Mouse (Mus musculus): Measurements from ENCODE around the gene Cxcl5. TPM values are rescaled to one million over a fixed set of nuclear protein-coding genes. Genes with fewer than 3 reads are reported as not detected.

Cxcl5 gene
- polyA plus RNA-seq (2012; rRNA removed), result 0.41 and 0.45 TPM in 2 replicates

DNA sequence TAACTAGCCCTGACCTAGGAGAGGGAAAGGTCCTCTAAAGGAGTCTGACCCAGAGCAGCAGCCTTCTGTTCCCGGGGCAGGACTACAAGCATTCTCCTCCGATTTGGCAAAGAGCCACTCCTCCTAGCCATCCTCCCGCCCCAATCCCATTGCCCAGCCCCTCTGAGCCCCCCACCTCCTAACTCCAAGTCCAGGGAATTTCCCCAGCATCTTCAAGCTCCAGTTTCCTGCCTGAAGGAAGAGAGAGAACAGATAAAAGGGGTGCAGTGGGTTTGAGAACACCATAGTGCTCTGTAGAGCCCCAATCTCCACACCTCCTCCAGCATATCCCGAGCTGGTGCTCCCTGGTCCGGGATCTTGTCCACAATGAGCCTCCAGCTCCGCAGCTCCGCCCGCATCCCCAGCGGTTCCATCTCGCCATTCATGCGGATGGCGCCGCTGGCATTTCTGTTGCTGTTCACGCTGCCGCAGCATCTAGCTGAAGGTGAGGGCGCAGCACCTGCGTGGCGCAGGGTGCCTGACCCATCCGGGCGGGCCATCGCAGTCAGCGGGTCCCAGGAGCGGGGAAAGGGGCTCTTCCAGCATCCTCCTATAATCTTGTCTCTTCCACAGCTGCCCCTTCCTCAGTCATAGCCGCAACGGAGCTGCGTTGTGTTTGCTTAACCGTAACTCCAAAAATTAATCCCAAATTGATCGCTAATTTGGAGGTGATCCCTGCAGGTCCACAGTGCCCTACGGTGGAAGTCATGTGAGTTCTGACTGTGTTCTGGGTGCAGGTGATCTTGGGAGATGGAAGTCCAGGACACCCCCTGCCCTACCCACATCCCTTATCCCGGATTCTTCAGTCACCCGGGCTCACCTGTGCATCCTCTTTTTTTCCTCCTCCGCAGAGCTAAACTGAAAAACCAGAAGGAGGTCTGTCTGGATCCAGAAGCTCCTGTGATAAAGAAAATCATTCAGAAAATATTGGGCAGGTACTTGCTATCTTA, at the start of gene Cxcl5:
TSS of gene Cxcl5 (plus strand) at position 284 of the 989 bp plus-strand sequence.

DNA sequence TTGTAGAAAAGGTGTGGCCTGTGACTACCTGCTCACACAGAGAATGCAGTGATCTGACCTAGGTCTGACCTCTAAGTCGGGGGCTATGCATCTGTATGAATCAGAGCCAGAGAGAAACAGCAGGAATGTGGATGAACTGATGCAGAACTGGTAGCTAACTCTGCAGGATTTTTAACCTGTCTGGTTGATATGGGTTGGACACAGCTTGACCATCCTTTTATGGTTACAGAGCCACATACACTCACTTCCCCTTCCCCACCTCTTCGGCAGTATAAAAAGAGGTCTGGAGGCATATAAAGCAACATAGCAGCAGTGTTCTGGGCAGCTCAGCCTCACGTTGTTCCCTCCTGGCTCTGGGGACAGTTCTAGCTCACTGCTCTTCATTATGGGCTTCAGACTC, 9.1 kb downstream of the Cxcl5 start, which contains the start of gene Ppbp:
TSS of gene Ppbp (plus strand) at position 301 of the 400 bp plus-strand sequence.

DNA sequence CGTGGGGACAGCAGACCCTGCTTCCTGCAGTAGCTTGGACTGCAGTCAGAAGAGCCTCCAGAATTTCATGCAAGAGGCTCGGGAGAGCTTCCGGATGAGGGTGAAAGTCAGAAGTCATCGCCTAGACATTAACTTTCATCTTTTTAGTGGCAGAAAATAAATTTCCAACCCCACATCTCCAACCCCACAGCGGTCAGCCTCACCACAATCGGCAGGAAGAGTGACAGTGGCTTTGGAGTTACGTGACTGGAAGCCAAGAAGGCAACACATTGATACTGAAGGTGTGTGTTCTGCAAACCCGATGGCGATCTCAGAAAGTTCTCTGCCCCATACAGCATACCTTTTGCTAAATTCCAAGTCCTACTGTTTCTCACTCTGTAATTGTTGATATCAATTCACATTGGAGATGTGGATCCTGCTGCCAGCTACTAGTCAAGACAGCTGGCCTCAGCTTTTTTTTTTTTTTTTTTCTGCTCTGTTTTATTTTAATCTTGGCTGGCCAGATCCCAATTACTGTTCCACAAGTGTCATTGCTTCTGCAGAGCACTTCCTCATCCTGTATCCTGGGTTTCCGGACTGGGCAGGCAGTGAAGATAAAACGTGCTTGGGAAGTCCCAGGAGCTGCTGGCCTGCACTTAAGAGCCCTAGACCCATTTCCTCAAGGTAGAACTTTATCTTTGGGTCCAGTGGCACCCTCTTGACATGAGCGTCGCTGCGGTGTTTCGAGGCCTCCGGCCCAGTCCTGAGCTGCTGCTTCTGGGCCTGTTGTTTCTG, 12.9 kb downstream of the Cxcl5 start, which contains the start of gene Pf4:
TSS of gene Pf4 (plus strand) at position 556 of the 774 bp plus-strand sequence.

DNA sequence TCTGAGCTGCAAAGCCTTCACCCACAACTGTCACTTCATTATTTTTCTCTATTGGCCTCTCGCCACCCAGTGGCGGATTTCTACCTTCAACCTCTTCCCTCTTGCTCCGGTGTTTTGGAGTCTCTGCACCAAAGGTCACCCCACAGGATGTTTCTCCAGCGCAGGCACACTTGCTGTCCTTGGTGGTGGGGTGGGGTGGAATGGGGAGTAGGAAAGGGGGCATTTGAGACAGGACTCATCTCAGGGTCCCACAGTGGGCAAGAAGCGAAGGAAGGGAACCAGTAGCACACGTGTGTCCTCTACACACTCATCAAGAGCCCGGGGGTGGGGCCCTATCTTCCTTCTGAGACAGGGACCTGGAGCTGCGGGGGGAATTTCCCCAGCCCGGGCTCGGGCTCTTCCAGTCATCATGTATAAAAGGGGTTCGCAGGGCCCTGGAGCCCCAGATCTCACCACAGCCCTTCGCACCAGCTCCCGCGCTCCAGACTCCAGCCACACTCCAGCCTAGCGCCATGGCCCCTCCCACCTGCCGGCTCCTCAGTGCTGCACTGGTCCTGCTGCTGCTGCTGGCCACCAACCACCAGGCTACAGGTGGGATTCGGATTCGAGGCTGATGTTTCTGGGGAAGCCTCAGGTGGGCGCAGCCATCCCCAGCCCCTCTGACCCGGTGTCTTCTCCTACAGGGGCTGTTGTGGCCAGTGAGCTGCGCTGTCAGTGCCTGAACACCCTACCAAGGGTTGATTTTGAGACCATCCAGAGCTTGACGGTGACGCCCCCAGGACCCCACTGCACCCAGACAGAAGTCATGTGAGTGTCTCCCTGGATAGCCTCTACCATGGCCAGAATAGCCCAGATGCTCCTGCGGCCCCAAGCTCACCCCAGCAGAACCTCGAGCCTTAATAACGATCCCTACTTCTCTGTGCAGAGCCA, 26.8 kb downstream of the Cxcl5 start, which contains the start of gene Cxcl3:
TSS of gene Cxcl3 (plus strand) at position 445 of the 930 bp plus-strand sequence.

DNA sequence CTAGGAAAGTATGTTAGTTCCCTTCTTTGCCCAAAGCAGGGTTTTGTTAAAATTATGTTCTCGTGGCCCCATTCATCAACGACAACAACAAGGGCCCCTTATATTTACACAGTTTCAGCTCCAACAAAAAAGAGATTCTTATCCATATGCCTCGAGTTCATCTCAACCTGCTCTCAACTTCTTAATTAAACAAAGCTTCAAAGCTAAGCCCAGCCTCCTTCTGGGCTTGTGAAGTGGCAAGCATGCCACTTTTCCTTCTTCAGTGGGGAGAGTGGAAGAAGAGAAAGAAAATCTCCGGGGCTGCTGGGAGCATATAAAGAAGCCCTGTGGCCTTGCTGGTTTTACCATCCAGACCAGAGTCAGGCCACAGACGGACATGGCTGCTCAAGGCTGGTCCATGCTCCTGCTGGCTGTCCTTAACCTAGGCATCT, 35.0 kb downstream of the Cxcl5 start, which contains the start of gene Cxcl15:
TSS of gene Cxcl15 (plus strand) at position 340 of the 431 bp plus-strand sequence.

Other genes with a start within 250 kb of the Cxcl5 start
- gene Afm, start 240.4 kb upstream of the Cxcl5 start, polyA plus RNA-seq (2012; rRNA removed), result 0.13 and 0.29 TPM in 2 replicates
- 0.05 and 0.07 TPM in 2 replicates for gene 5830473C10Rik, start 198.3 kb upstream of the Cxcl5 start, polyA plus RNA-seq (2012; rRNA removed)
- gene Rassf6, start 118.7 kb upstream of the Cxcl5 start, polyA plus RNA-seq (2012; rRNA removed), result 9.2 and 19.7 TPM in 2 replicates
- 0.35 and 0.80 TPM in 2 replicates for gene Ppbp, start 9.2 kb downstream of the Cxcl5 start, polyA plus RNA-seq (2012; rRNA removed)
- 33.8 and 64.8 TPM in 2 replicates for gene Pf4, start 13.1 kb downstream of the Cxcl5 start, polyA plus RNA-seq (2012; rRNA removed)
- 0.22 TPM in 1 of 2 replicates, not detected in the other for gene Cxcl3, start 26.7 kb downstream of the Cxcl5 start, polyA plus RNA-seq (2012; rRNA removed)
- gene Cxcl15, start 35.2 kb downstream of the Cxcl5 start, polyA plus RNA-seq (2012; rRNA removed), result not detected in 2 replicates
- 1.2 and 1.4 TPM in 2 replicates for gene Cxcl1, start 131.9 kb downstream of the Cxcl5 start, polyA plus RNA-seq (2012; rRNA removed)
- gene Cxcl2, start 144.5 kb downstream of the Cxcl5 start, polyA plus RNA-seq (2012; rRNA removed), result 0.19 and 1.9 TPM in 2 replicates
- gene Mthfd2l, start 171.8 kb downstream of the Cxcl5 start, polyA plus RNA-seq (2012; rRNA removed), result 37.4 and 62.6 TPM in 2 replicates